Mouse (Mus musculus): Measurements from ENCODE around the gene Man1c1.

Man1c1 gene

DNA sequence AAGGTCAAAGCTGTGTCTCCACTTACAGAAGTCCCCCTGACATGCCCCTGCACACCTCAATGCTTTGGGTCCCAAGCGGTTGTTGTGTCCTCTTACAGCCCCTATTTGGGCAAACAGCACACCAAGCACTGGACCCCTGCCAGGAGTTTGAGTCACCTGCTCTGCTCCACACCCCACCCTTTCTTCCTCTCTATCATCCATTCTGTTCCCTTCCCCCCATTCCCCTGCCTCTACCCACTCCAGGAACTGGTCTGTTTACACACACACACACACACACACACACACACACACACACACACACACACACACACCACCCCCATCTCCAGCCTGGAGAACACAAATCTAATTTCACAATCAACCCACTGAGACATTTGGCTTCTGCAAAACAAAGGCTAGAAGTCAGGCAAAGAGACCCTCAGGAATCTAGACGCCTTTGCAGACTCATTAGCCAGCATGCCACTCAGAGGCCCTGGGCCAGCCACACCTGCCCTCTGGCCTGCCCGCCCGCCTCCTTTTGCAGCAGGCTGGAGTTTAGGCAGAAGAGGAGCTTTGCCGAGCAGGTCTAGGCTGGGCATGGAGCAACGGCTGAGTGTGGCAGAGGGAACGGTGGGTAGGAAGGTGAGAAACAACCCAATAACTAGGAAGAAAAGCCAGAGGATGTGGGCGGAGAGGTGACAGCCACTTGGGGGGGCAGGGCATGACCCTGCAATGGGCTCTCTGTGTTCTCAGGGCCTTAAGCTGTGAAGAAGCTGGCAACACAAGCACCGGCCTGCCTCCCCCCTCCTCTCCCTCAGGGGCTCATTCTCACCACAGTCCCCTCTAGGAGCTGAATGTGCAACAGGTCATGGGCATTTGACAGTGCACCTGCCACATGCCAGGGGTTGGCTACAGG, 157.0 kb downstream of the Man1c1 start:
- DNase-seq, result peak; percentile 64 to 70

- DNase-seq, result peak; percentile 91 to 96
Measured at GRCm38 (mm10) chr4:134543261-134543660, 160.8 kb downstream of the Man1c1 start.

DNA sequence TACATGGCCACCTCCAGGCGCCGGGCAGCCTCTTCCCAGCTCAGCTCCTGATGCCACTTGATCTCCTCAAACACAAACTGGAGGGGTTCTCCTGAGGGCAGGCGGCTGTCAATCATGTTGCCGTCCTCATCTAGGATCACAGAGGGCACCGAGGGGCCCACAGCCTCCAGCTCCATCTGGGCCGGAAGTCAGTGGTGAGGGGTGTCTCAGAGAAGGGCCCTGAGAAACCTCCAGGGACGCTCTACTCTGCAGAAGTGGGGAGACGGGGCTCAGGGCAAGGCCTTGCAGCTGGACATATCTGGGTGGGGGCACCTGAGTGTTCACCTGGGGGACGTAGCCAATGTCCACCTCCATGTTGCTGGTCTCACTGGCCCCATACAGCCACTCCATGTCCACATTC, 161.4 kb downstream of the Man1c1 start:
- DNase-seq, result no peak

GRCm38 (mm10) chr4:134538997-134539580, 165.0 kb downstream of the Man1c1 start:
- no peak for DNase-seq

DNA sequence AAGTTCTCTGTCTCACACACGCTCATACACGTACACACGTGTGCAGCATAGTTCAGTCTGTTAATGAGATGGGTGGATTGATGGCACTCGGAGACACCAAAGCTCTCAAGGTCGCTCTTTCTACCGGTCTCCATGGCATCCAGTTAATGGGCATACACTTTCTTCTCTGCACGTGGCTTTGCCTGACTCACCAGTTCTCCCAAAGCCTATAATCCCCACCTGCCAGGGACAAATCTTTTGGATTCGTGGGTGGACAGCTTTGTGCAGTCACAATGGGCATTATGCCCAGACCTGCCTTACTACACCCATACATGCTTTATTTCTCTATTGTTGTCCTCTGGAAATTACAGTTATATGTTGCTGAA, 168.3 kb downstream of the Man1c1 start:
- DNase-seq, result no peak

DNA sequence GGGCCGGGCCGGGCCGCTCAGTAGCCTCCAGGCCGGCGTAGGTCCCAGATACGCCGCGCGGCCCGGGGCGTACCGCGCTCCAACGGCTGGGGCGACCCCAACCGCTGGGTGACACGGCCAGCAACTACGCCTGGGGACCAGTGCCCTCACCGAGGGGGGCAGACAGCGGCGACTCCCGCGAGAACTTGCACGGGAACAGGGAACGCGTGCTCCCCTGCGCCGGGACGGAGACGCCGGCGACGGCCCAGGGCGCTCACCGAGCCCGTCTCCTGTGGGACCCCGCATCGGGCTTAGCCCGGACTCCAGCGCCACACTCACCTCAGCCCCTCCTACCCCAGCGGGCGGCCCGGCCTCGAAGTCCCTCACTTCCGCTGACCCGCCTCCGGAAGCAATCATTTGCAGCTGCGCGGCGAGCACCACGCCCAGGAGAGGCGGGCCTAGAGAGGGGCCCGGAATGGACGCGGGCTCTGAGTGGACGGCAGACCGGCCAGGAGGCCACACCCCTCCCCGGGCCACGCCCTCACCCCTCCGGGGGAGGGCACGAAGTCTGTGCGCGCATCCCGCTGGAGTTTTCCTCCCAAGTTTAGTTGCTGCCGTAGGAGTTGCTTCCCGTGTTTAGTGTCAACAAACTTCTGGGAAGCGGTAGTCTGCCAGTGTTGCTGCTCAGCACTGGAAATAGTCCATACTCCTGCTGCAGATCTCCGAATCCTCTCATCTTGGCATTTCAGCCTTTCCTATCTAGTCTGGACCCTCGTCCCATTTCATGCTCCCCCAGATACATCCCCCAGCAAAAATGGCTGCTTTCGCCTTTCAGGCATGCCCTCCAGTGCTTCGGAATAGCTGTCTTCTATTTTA, 168.9 kb downstream of the Man1c1 start, which contains the start of gene Mtfr1l:
Mtfr1l (minus strand) TSS at position 456 of the 855 bp plus-strand sequence.
- DNase-seq, result peak; percentile 96 to 99

DNA sequence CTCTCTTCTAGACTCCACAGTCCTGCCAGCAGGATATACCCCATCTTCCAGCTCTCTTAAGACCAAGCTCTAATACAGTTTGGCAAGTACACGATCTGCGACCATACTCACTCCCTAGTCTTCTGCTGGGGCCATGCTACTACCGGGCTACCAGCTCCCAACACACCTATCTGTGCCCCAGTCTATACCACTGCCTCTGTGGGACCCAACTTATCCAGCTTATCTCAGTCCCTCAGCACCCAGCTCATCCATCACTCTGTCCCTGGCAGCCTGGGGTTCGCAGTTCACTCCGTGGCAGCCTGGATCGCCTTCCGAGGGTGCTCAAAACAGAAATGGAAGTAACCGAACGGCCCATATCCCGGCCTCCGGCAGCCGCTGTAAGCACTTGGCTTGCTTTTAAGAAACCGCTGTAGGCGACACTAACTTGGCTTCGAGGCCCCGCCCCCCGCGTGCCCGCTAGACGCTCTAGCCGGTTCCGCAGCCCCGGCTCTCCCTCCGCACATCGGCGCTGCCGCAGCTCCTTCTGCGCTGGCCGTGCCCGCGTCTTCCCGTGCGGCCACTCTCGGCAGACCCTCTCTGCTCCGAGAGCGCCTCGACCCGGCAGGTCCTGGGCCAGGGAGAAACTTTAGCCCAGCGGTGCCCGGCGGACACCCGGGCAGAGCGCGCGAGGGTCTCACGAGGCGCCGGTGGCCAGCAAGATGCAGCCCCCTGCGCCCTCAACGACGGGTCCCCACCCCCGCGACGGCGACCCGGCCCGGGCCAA, 169.8 kb downstream of the Man1c1 start:
- DNase-seq, result peak; percentile 60 to 66

DNA sequence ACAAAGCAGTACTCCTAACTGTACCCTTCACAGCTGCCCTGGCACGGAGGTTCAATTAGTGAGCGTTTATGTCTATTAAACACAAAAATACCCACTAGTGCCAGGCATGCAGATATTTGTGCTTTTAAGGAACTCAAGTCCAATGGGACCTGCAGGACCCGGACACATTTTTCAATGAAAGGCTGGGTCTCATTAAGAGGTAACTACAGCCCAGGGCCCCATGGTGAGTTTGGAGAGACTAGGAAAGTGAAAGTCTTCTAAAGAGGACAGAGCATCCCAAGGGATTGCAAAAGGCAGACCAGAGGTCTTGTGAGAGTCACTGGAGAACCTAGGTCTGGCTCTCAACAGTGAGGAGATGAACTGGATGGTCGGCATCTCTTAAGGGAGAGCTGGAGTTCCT, 170.7 kb downstream of the Man1c1 start:
- DNase-seq, result no peak

- no peak for DNase-seq
Measured at GRCm38 (mm10) chr4:134532928-134533327, 171.2 kb downstream of the Man1c1 start.

DNA sequence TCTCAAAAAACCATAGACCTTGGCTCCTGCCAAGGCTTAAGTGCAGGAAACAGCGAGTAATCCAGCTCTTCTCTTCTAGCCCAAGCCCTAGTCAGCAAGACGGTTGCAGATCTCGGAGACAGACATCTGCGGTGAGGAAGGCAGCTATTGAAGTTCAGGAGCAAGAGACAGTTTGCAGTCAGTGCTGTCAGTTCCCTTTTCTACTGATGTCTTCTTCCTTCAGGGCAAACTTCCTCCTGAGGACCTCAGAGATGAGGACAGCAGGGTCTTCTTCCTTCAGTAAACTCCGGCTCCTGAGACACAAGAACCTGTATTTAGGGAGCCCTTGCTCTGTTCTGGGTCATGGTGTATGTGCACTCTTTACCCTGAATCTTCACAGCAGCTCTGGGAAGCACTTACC, 177.9 kb downstream of the Man1c1 start:
- DNase-seq, result no peak

DNA sequence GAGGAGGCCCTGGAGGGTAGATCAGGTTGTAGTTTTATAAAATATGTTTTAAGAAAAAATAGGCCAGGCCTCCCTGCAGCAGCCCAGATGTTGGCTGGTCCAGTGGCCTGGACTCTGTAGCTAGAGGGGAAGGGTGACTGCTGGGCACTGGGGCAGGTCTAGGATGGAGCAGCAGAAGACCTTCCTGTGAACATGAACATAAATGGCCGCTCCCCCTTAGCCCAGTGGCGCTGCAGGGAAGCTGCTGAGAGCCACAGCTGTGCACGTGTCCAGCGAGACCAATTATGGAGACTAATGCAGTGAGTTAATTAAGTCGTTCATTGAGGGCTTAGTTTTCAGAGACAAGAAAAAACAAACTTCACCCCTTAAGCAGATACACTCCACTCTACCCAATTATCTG, 178.3 kb downstream of the Man1c1 start:
- no peak for DNase-seq

- no peak for DNase-seq
Measured at GRCm38 (mm10) chr4:134523447-134523846, 180.6 kb downstream of the Man1c1 start.

DNA sequence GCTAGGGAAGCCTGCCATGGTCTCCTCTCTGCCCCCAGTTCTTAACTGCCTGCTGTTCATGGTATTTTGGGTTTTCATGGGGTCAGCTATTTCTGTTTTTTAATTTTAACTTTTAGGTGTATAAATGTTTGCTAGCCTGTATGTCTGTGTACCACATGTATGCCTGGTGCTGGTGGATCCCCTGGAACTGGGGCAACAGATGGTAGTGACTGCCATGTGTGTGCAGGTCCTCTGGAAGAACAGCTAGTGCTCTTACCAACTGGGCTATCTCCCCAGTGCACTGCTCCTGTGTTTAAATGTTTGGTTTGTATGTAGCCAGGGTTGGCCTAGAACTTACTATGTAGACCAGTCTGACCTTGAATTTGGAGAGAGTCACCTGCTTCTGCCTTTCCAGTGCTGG, 184.8 kb downstream of the Man1c1 start:
- DNase-seq, result no peak

DNA sequence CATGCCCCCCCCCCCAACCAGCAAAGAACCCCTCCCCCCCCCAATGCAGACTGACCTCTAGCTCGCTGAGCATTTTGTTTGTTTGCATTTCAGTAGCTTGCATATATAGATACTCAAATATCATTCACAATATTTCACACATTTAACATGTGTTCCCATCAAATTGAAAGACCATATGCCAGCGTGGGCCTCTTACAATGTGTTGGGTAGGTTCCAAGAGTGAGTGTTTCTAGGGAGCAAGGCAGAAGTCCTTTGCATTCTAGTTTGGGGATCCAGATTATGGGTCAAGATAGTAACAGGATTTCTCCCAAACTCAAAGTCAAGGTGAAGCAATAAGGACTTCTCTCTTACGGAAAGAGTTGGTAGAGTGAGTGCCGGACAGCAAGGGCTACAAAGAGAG, 185.5 kb downstream of the Man1c1 start:
- no peak for DNase-seq

DNA sequence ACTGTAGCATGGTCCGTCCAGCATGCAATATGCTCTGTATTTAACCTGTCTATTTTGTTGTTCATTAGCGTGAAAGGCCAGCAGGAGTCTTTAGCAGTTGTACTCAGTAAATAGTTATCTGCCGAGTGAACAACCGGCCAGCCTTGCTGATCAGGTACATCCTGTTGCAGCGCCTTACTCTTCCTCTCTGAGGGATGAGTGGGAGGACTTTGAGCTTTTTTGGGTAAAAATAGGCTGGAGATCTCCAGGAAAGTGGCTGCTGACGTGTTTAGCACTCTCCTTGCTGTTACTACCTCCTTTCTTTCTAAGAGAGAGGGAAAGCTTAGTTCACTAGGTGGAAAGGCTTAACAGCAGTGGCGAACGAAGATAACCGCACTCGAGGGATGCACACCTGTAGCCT, 186.4 kb downstream of the Man1c1 start:
- DNase-seq, result no peak

DNA sequence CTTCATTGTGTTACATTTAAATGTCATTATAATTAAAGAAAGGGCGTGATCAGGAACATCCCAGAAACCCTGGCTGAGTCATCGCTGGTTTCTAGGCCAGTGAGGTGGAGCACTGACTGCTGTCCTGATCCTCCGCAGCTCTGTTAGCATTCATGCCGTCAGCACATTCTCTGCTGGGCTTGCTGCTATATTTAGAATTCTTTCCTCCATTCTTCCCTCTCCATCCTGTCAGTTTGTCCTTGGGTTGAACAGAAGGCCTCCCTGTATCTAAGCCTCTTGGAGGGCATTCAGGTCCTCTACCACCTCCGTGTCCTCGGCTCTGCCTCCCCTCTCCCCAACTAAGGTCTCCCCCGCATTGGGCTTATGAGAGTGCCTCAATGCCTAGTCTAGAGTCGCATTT, 187.1 kb downstream of the Man1c1 start:
- DNase-seq, result peak in 1 of 2 experiments; percentile 53

GRCm38 (mm10) chr4:134515614-134516013, 188.5 kb downstream of the Man1c1 start:
- DNase-seq, result no peak

- DNase-seq, result no peak
Measured at GRCm38 (mm10) chr4:134514309-134514930, 189.7 kb downstream of the Man1c1 start.

- no peak for DNase-seq
Measured at GRCm38 (mm10) chr4:134512798-134513197, 191.3 kb downstream of the Man1c1 start.

GRCm38 (mm10) chr4:134511730-134512129, 192.4 kb downstream of the Man1c1 start:
- DNase-seq, result no peak

Data from cerebellum, adult 18-20 months (tissue).